Mouse (Mus musculus) MEL (cell line): ENCODE data around the gene Msl2. TPM values are rescaled to one million over a fixed set of nuclear protein-coding genes. Genes with fewer than 3 reads are reported as not detected.

Experiments
- DNase-seq: peaks from one replicate; pipeline ENCODE4 v3.0.0; 2011; ENCODE audit warnings: low read depth, low spot score
- H3K27ac ChIP-seq: 2 replicates; pipeline ENCODE4 v1.5.1; 2012; ENCODE audit warnings: low read depth, mild to moderate bottlenecking, control low read depth, low read length, moderate library complexity; ENCODE audit not compliant: control insufficient read depth
- H3K27me3 ChIP-seq, 2 experiments: fragments of 150-350 bp in 1 of 2; sonication (generic) in 1 of 2; 2 replicates each; pipeline ENCODE4 v1.6.1; 2012; ENCODE audit warnings: low read length in 2 of 2, mild to moderate bottlenecking in 2 of 2, improper control_type of control experiment in 1 of 2, moderate library complexity in 1 of 2; ENCODE audit not compliant: insufficient read depth in 2 of 2, control insufficient read depth in 1 of 2
- H3K36me3 ChIP-seq, 2 experiments: 2 replicates each; pipeline ENCODE4 v1.6.1; 2012 to 2014; ENCODE audit warnings: low read length in 2 of 2, improper control_type of control experiment in 1 of 2, inconsistent platforms in 1 of 2, mild to moderate bottlenecking in 1 of 2; ENCODE audit not compliant: insufficient read depth in 2 of 2, control insufficient read depth in 1 of 2
- H3K4me1 ChIP-seq, 2 experiments: fragments of 150-350 bp in 1 of 2; sonication (generic) in 1 of 2; 2 replicates each; pipeline ENCODE4 v1.6.1; 2012; ENCODE audit warnings: low read length in 2 of 2, improper control_type of control experiment in 1 of 2, mild to moderate bottlenecking in 1 of 2; ENCODE audit not compliant: insufficient read depth in 2 of 2, control insufficient read depth in 1 of 2
- H3K4me3 ChIP-seq, 2 experiments: fragments of 150-350 bp in 1 of 2; sonication (generic) in 1 of 2; 2 replicates each; pipeline ENCODE4 v1.5.1; 2012; ENCODE audit warnings: low read depth in 2 of 2, low read length in 2 of 2, mild to moderate bottlenecking in 2 of 2, moderate library complexity in 2 of 2, control low read depth in 1 of 2, improper control_type of control experiment in 1 of 2; ENCODE audit not compliant: control insufficient read depth in 1 of 2, insufficient read depth in 1 of 2
- H3K79me2 ChIP-seq: 2 replicates; pipeline ENCODE4 v1.6.1; 2012; ENCODE audit warnings: mild to moderate bottlenecking, low read length, moderate library complexity; ENCODE audit not compliant: control insufficient read depth, poor library complexity, insufficient read depth
- H3K9ac ChIP-seq: 2 replicates; pipeline ENCODE4 v1.6.1; 2012; ENCODE audit warnings: low read depth, mild to moderate bottlenecking, control low read depth, low read length, moderate library complexity; ENCODE audit not compliant: control insufficient read depth, poor library complexity, severe bottlenecking
- H3K9me3 ChIP-seq: fragments of 150-350 bp; sonication (generic); replicated peaks from 2 replicates; pipeline ENCODE4 v1.6.1; 2012; ENCODE audit warnings: mild to moderate bottlenecking, low read length, improper control_type of control experiment, moderate library complexity; ENCODE audit not compliant: insufficient read depth
- ELF1 ChIP-seq: IDR thresholded peaks from 2 replicates; pipeline ENCODE4 v1.6.1; 2014; ENCODE audit warnings: low read depth, mild to moderate bottlenecking, inconsistent platforms, low read length, improper control_type of control experiment, moderate library complexity
- ETS1 ChIP-seq: IDR thresholded peaks from 2 replicates; pipeline ENCODE4 v1.6.1; 2012; ENCODE audit warnings: low read depth, mild to moderate bottlenecking, inconsistent platforms, low read length, improper control_type of control experiment, moderate library complexity
- GABPA ChIP-seq: IDR thresholded peaks from 2 replicates; pipeline ENCODE4 v1.6.1; 2012; ENCODE audit warnings: low read depth, mild to moderate bottlenecking, inconsistent platforms, low read length, improper control_type of control experiment, moderate library complexity
- HCFC1 ChIP-seq: IDR thresholded peaks from 2 replicates; pipeline ENCODE4 v1.6.1; 2012; ENCODE audit warnings: low read depth, mild to moderate bottlenecking, inconsistent platforms, low read length, improper control_type of control experiment, moderate library complexity
- JUND ChIP-seq: IDR thresholded peaks from 2 replicates; pipeline ENCODE4 v1.6.1; 2011; ENCODE audit warnings: low read depth, mild to moderate bottlenecking, improper control_type of control experiment, low read length
- MAFK ChIP-seq: IDR thresholded peaks from 2 replicates; pipeline ENCODE4 v1.6.1; 2011; ENCODE audit warnings: low read depth, mild to moderate bottlenecking, low read length, improper control_type of control experiment, borderline replicate concordance
- MAX ChIP-seq: IDR thresholded peaks from 2 replicates; pipeline ENCODE4 v1.6.1; 2011; ENCODE audit warnings: low read length, improper control_type of control experiment
- MYC ChIP-seq: IDR thresholded peaks from 2 replicates; pipeline ENCODE4 v1.6.1; 2011; ENCODE audit warnings: low read depth, mild to moderate bottlenecking, low read length, improper control_type of control experiment, moderate library complexity
- POLR2A ChIP-seq, 2 experiments: IDR thresholded peaks; 2 replicates each; pipeline ENCODE4 v1.6.1; 2011 to 2012; ENCODE audit warnings: low read length in 2 of 2, mild to moderate bottlenecking in 2 of 2, control low read depth in 1 of 2, improper control_type of control experiment in 1 of 2, low read depth in 1 of 2, moderate library complexity in 1 of 2; ENCODE audit not compliant: control insufficient read depth in 1 of 2, insufficient read depth in 1 of 2, poor library complexity in 1 of 2
- POLR2AphosphoS5 ChIP-seq: IDR thresholded peaks from 2 replicates; pipeline ENCODE4 v1.6.1; 2012; ENCODE audit warnings: low read depth, borderline replicate concordance, mild to moderate bottlenecking, inconsistent platforms, low read length, moderate library complexity, mixed read lengths
- RAD21 ChIP-seq: IDR thresholded peaks from 2 replicates; pipeline ENCODE4 v1.6.1; 2011; ENCODE audit warnings: mild to moderate bottlenecking, low read depth, low read length, improper control_type of control experiment
- SIN3A ChIP-seq: IDR thresholded peaks from 2 replicates; pipeline ENCODE4 v1.6.1; 2012; ENCODE audit warnings: low read length, improper control_type of control experiment, inconsistent platforms
- SMC3 ChIP-seq: IDR thresholded peaks from 2 replicates; pipeline ENCODE4 v1.6.1; 2011; ENCODE audit warnings: low read depth, low read length, improper control_type of control experiment
- TCF12 ChIP-seq: IDR thresholded peaks from 2 replicates; pipeline ENCODE4 v1.6.1; 2014; ENCODE audit warnings: low read depth, mild to moderate bottlenecking, inconsistent platforms, low read length, improper control_type of control experiment, moderate library complexity
- UBTF ChIP-seq: IDR thresholded peaks from 2 replicates; pipeline ENCODE4 v1.6.1; 2012; ENCODE audit warnings: low read depth, mild to moderate bottlenecking, inconsistent platforms, low read length, improper control_type of control experiment, moderate library complexity, borderline replicate concordance; ENCODE audit not compliant: insufficient read depth
- USF2 ChIP-seq, 2 experiments: IDR thresholded peaks; 2 replicates each; pipeline ENCODE4 v1.6.1; 2011 to 2012; ENCODE audit warnings: improper control_type of control experiment in 2 of 2, low read length in 2 of 2, borderline replicate concordance in 1 of 2, inconsistent platforms in 1 of 2, low read depth in 1 of 2, mild to moderate bottlenecking in 1 of 2; ENCODE audit not compliant: insufficient read depth in 1 of 2
- ZKSCAN1 ChIP-seq: IDR thresholded peaks from 2 replicates; pipeline ENCODE4 v1.6.1; 2012; ENCODE audit warnings: low read depth, mild to moderate bottlenecking, inconsistent platforms, low read length, improper control_type of control experiment, moderate library complexity
- ZNF384 ChIP-seq: IDR thresholded peaks from 2 replicates; pipeline ENCODE4 v1.6.1; 2012; ENCODE audit warnings: low read depth, mild to moderate bottlenecking, inconsistent platforms, low read length, improper control_type of control experiment
- polyA plus RNA-seq, 2 experiments: library from polyadenylated mRNA; stranded (reverse) in 1 of 2; unstranded in 1 of 2; fragments of >175 nt in 1 of 2; fragments of >200 nt in 1 of 2; gene quantifications; 2 replicates each; pipeline versions ENCODE4 v1.2.1 to v1.2.4; 2012; ENCODE audit warnings: low replicate concordance in 2 of 2, low read depth in 1 of 2; ENCODE audit not compliant: insufficient read length in 2 of 2, insufficient read depth in 1 of 2, missing spikeins in 1 of 2
- total RNA-seq: library from RNA; depleted of rRNA; stranded (reverse); fragments of 300-350 nt; gene quantifications from 2 replicates; pipeline ENCODE4 v1.2.3, GENCODE M21; 2012

Gene Msl2
- total and polyA plus RNA-seq, 3 experiments: 19.7 to 39.6 (median 29.6) TPM

- H3K27ac ChIP-seq: no peak overlapping the region
Measured at GRCm38 (mm10) chr9:101052691-101053090, 21.2 kb upstream of the Msl2 start.

GRCm38 (mm10) chr9:101053279-101053678 lies 20.6 kb upstream of the Msl2 start:
- H3K79me2 ChIP-seq: no peaks in the 10 kb centered on the region
- TF ChIP-seq ZNF384: no peak
- no peak for DNase-seq
- H3K27me3 ChIP-seq: no peaks in the 10 kb centered on the region; a peak in 1 of 4 replicates
- no peaks in the 10 kb centered on the region for H3K36me3 ChIP-seq
- no peak overlapping the region for H3K4me3 ChIP-seq
- H3K27ac ChIP-seq: no peak overlapping the region
- H3K9me3 ChIP-seq: no peaks in the 10 kb centered on the region
- H3K9ac ChIP-seq: no peak overlapping the region
- no peaks in the 10 kb centered on the region for H3K4me1 ChIP-seq

More at GRCm38 (mm10) chr9:101052691-101053090, 21.2 kb upstream of the Msl2 start:
- TF ChIP-seq POLR2A (IDR thresholded peaks at IDR 0.05; ENCODE audit: control insufficient read depth in 1 of 2, insufficient read depth in 1 of 2, low read depth in 1 of 2, low read length in 2 of 2, poor library complexity in 1 of 2): no peak
- no peak for TF ChIP-seq TCF12
- TF ChIP-seq GABPA: no peak
- no peak for TF ChIP-seq UBTF
- TF ChIP-seq ETS1: no peak
- TF ChIP-seq MAFK: no peak
- TF ChIP-seq HCFC1: no peak
- no peak for TF ChIP-seq MYC
- no peak for TF ChIP-seq ELF1
- TF ChIP-seq SIN3A: no peak
- no peak for TF ChIP-seq ZNF384
- Histone ChIP-seq H3K4me1 (no peaks in the 10 kb centered on the region), H3K9ac (no peak overlapping the region), H3K27me3 (no peaks in the 10 kb centered on the region; a peak in 1 of 4 replicates), H3K9me3 (no peaks in the 10 kb centered on the region), H3K36me3 (no peaks in the 10 kb centered on the region), H3K79me2 (no peaks in the 10 kb centered on the region), H3K4me3 (no peak overlapping the region)
- DNase-seq: no peak

GRCm38 (mm10) chr9:101057156-101057555 lies 16.7 kb upstream of the Msl2 start:
- H3K27me3 ChIP-seq: no peaks in the 10 kb centered on the region
- H3K9ac ChIP-seq: no peak overlapping the region
- no peaks in the 10 kb centered on the region for H3K9me3 ChIP-seq
- no peaks in the 10 kb centered on the region for H3K79me2 ChIP-seq
- DNase-seq: no peak
- no peaks in the 10 kb centered on the region for H3K4me1 ChIP-seq
- TF ChIP-seq MYC (no peak), JUND (no peak), ZKSCAN1 (no peak), RAD21 (no peak), POLR2A (IDR thresholded peaks at IDR 0.05; ENCODE audit: control insufficient read depth in 1 of 2, insufficient read depth in 1 of 2, low read depth in 1 of 2, low read length in 2 of 2, poor library complexity in 1 of 2) (no peak), SMC3 (no peak), MAX (no peak), POLR2AphosphoS5 (no peak), USF2 (IDR thresholded peaks at IDR 0.05; ENCODE audit: borderline replicate concordance in 1 of 2, insufficient read depth in 1 of 2, low read depth in 1 of 2, low read length in 2 of 2) (no peak)
- H3K36me3 ChIP-seq: no peaks in the 10 kb centered on the region
- H3K27ac ChIP-seq: no peak overlapping the region
- H3K4me3 ChIP-seq: no peak overlapping the region
